Mouse (Mus musculus): ENCODE results near the gene Tomt. TPM values are rescaled to one million over a fixed set of nuclear protein-coding genes. Genes with fewer than 3 reads are reported as not detected.

Tomt gene
- polyA plus RNA-seq, 1 experiment from 2014 or later = 0.53 TPM

DNA sequence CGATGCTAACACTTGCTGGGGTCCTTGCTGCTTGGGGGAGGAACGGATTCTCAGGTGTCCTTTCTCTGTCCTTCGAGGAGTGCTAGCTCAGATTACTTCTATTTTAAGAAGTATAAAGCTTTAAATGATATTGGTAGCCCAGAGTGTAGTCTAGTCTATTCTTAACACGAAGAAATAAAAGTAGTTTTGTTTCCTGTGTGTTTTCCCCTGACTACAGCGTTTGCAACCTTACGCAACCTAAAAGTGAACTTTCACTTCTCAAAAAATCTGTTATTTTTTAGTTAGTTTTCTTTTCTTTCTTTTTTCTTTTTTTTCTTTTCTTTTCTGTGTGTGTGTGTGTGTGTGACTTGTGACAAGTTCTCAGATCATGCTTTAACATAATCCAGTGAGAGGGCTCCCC lies 54.5 kb downstream of the Tomt start:
- Histone ChIP-seq H3K9me3 (replicated peaks) (no peaks in the 10 kb centered on the region), H3K27me3 (no peaks in the 10 kb centered on the region), H3K4me3 (replicated peaks) (no peak overlapping the region), H3K36me3 (no peaks in the 10 kb centered on the region), H3K9ac (no peak overlapping the region), H3K27ac (no peak overlapping the region), H3K4me1 (0 out of 2 replicates have a peak, but pooled peaks cover 2% of the 10 kb centered on the region), H3K4me2 (no peak overlapping the region)
- 68% methylated on average over 6 of the region's 6 CpGs for WGBS
- ATAC-seq (replicated peaks; ENCODE audit: low FRiP score) = no peak

Small RNA genes lying within 50 kb of the gene (microRNA-seq; reads per million reads assigned to microRNA genes)
- gene Gm22655 = not detected

Other genes with a start within 250 kb of the Tomt start
- gene Clpb, start 242.7 kb downstream of the Tomt start, polyA plus RNA-seq (2015; fragmentation: Nextera tagmentation; extraction: Ambion mirVana) = 58.7 and 64.7 TPM in 2 replicates
- 0.72 and 1.9 TPM in 2 replicates for gene Phox2a, start 88.0 kb downstream of the Tomt start, polyA plus RNA-seq (2015; fragmentation: Nextera tagmentation; extraction: Ambion mirVana)
- gene Inppl1, start 68.1 kb downstream of the Tomt start, polyA plus RNA-seq (2015; fragmentation: Nextera tagmentation; extraction: Ambion mirVana) = 49.9 and 52.1 TPM in 2 replicates
- 1.8 and 2.3 TPM in 2 replicates for gene Folr2, start 49.2 kb downstream of the Tomt start, polyA plus RNA-seq (2015; fragmentation: Nextera tagmentation; extraction: Ambion mirVana)
- gene Anapc15, start 42.6 kb downstream of the Tomt start, polyA plus RNA-seq (2015; fragmentation: Nextera tagmentation; extraction: Ambion mirVana) = 75.1 and 78.9 TPM in 2 replicates
- gene Folr1, start 35.6 kb downstream of the Tomt start, polyA plus RNA-seq (2015; fragmentation: Nextera tagmentation; extraction: Ambion mirVana) = 51.0 and 63.0 TPM in 2 replicates
- 151 and 158 TPM in 2 replicates for gene Lamtor1, start 455 bp downstream of the Tomt start, polyA plus RNA-seq (2015; fragmentation: Nextera tagmentation; extraction: Ambion mirVana)
- 9.2 and 9.9 TPM in 2 replicates for gene Lrrc51, start 27.5 kb upstream of the Tomt start, polyA plus RNA-seq (2015; fragmentation: Nextera tagmentation; extraction: Ambion mirVana)
- gene Numa1, start 27.8 kb upstream of the Tomt start, polyA plus RNA-seq (2015; fragmentation: Nextera tagmentation; extraction: Ambion mirVana) = 70.1 and 73.5 TPM in 2 replicates
- 2.5 and 3.0 TPM in 2 replicates for gene Il18bp, start 112.3 kb upstream of the Tomt start, polyA plus RNA-seq (2015; fragmentation: Nextera tagmentation; extraction: Ambion mirVana)
- gene Rnf121, start 159.1 kb upstream of the Tomt start, polyA plus RNA-seq (2015; fragmentation: Nextera tagmentation; extraction: Ambion mirVana) = 28.3 and 28.4 TPM in 2 replicates
- gene Xndc1, start 159.2 kb upstream of the Tomt start, polyA plus RNA-seq (2015; fragmentation: Nextera tagmentation; extraction: Ambion mirVana) = 33.9 and 39.0 TPM in 2 replicates
- 1.6 and 1.7 TPM in 2 replicates for gene Xntrpc, start 159.4 kb upstream of the Tomt start, polyA plus RNA-seq (2015; fragmentation: Nextera tagmentation; extraction: Ambion mirVana)
- not detected in 2 replicates for gene Trpc2, start 176.8 kb upstream of the Tomt start, polyA plus RNA-seq (2015; fragmentation: Nextera tagmentation; extraction: Ambion mirVana)
- gene Art1, start 195.4 kb upstream of the Tomt start, polyA plus RNA-seq (2015; fragmentation: Nextera tagmentation; extraction: Ambion mirVana) = 2.4 and 3.4 TPM in 2 replicates
- gene Art5, start 203.1 kb upstream of the Tomt start, polyA plus RNA-seq (2015; fragmentation: Nextera tagmentation; extraction: Ambion mirVana) = 1.6 and 2.1 TPM in 2 replicates
- gene Chrna10, start 210.5 kb upstream of the Tomt start, polyA plus RNA-seq (2015; fragmentation: Nextera tagmentation; extraction: Ambion mirVana) = not detected in 2 replicates

All from kidney, embryonic 15.5 days (tissue).